Mouse (Mus musculus): Measurements from ENCODE around the gene Ube2q2.

Ube2q2 gene

GRCm38 (mm10) chr9:55174235-55174634 lies 25.6 kb downstream of the Ube2q2 start:
- no peak for DNase-seq

GRCm38 (mm10) chr9:55195876-55196275 lies 47.2 kb downstream of the Ube2q2 start:
- DNase-seq = no peak

- DNase-seq = no peak
These were observed 49.6 kb downstream of the Ube2q2 start for GRCm38 (mm10) chr9:55198260-55198659.

DNA sequence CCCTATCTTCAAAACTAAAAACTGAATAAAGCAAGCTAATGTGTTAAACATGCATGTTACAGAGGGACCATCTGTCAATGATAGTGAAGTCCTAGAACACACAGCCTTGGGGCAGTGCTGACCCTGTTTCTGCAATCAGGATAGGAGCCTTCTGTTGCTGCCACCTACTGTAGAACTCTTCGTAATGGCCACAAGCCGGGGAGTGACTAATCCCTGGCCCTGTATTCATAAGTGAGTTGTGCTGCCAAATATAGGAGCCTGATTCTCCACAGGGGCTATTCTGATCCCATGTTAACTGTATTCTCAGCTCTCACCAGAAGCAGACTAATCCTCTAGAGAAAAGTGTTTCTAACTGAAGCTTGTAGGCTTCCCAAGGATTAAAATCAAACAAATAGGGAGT lies 50.7 kb downstream of the Ube2q2 start:
- no peak for DNase-seq

GRCm38 (mm10) chr9:55208458-55208789 lies 59.8 kb downstream of the Ube2q2 start:
- DNase-seq = peak in 1 of 2 experiments; percentile 4

GRCm38 (mm10) chr9:55208790-55209481 lies 60.3 kb downstream of the Ube2q2 start, which contains the start of gene Fbxo22:
Fbxo22 (plus strand) TSS chr9:55208925.
- DNase-seq = peak; percentile 91 to 95

- no peak for DNase-seq
These were observed 63.0 kb downstream of the Ube2q2 start for GRCm38 (mm10) chr9:55211611-55212010.

DNA sequence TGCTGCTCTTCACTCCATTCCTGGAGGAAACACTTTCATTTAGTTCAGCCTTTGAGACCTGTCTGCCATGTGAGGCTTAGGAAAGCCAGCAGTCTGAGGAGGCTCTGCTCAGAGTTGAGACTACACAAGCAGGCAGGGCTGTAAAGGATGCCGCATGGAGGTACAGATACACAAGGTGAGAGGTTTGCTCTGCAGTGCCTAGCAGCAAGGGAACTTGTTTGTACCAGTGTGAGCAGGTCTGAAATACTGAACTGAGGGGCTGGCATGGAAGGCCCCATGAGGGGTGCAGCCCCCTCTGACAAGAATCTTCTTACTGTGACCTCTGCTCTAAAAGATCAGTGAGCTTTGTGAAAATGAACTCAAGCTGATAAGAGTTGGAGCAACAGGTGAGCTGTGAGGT lies 64.7 kb downstream of the Ube2q2 start:
- no peak for DNase-seq

GRCm38 (mm10) chr9:55215056-55215455 lies 66.4 kb downstream of the Ube2q2 start:
- DNase-seq = peak in 1 of 2 experiments; percentile 15

DNA sequence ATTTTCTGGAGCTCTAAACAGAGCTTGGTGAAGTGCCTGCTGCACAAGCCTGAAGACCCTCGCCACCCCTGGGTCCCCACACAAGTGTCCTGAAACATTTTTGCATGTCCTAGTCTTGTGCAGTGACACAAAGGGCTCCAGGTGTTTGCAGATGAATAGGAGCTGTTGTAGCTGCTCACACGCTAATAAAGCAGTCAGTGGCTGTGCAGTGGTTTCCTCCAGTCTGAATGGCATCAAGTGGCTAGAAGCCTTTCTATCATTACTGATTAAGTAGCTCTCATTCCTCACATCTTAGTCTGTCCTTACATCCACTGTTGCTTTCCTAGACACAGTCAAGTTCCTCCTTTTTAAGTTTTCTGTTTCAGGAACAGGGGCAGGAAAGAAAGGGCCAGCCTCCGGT lies 67.0 kb downstream of the Ube2q2 start:
- no peak for DNase-seq

GRCm38 (mm10) chr9:55216078-55216477 lies 67.4 kb downstream of the Ube2q2 start:
- no peak for DNase-seq

DNA sequence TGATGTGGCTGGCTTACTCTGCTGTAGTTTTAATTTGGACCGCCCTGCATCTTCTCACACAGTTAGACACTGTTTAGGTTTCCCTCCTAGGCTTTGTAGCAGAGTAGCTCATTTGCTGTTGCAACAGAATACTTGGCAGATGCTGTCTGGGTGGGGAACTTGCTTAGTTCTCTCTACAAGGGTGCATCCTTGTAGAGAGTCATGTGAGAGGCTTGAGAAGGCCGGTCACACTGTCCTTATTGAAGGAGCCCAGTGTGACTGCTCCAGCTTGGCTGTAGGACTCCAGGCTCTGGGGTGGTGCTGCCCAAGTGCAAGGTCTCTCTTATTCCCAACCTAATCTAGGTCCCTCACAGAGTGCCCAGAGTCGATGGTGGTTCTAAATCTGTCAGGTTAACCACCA lies 68.7 kb downstream of the Ube2q2 start:
- no peak for DNase-seq

DNA sequence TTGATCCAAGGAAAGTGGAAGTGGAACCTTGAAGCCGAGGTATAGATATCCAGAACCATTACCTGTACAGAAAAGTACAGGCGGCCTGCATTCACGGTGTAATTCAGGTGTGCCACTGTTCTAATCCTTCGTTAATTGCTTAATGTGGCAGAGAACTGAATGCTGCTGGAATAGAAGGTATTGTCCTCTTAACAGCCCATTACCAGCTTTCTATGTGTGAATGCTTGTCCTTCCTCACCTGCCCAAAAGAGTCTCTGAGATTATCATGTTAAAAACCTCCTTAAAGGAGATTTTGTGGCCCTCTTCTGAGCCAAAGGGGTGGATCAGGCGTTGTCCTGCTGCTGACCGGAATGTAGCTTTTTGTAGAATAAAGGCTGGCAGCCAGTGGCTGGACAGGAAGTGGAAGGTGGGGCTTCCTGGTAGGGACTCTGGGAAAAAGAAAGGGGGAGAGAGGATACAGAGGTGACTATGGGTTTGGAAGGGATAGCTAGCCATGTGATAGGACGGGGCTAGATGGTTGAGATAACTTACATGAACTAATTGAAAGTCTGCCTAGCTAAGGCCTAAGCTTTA lies 76.6 kb downstream of the Ube2q2 start:
- no peak for DNase-seq

DNA sequence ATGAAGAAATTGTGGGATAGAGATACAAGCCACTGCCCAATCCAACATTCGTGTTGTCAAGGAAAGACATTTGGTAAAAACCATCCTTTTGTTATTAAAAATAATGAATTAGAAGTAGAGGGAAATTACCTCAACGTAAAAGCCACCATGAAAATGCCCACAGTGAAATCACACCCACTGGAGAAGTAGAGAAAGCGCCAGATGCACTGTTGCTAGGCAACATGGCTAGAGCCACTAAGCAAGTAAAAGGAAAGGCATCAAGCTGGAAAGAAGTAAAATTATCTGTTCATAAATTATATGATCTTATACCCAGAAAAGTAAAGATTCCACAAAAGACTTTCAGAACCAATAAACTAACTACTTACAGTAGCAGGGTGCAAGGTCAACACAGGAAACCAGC lies 77.6 kb downstream of the Ube2q2 start:
- DNase-seq = no peak

- DNase-seq = no peak
These were observed 79.5 kb downstream of the Ube2q2 start for GRCm38 (mm10) chr9:55228149-55228548.

GRCm38 (mm10) chr9:55229010-55229409 lies 80.4 kb downstream of the Ube2q2 start:
- DNase-seq = no peak

- peak; percentile 14 to 32 for DNase-seq
These were observed 82.9 kb downstream of the Ube2q2 start for GRCm38 (mm10) chr9:55231544-55231943.

- DNase-seq = no peak
These were observed 83.5 kb downstream of the Ube2q2 start for GRCm38 (mm10) chr9:55232110-55232509.

DNA sequence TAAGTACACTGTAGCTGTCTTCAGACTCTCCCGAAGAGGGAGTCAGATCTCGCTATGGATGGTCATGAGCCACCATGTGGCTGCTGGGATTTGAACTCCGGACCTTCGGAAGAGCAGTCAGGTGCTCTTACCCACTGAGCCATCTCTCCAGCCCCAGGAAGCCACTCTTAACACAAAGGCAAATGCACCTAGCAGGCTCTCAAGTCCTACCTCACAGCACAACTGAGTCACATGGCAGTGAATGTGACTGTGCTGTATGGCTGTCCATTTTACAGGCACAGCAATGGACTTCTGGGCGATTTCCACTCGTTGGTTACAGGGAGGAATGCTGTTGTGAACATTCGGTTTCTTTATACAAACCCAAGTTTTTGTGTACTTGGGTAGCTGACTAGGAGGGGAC lies 83.9 kb downstream of the Ube2q2 start:
- DNase-seq = no peak

DNA sequence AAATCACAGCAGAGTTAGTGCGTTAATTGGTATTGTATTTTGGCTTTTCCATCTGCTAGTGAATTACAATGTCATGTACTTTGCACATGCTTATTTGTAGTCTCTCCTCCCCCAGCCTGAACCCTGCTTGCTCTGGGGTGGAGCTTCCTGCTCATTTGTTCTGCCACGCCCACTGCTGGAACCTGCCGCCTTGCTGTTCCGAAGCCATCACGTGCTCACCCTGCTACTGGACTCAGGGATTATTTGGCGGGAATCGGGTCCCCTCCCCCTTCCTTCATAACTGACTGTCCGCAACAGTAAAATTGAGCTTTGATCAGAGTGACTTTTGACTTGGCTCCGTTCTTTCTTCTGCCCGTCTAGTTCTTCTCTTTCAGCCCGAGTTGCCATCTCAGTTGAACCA lies 84.4 kb downstream of the Ube2q2 start:
- peak in 1 of 2 experiments; percentile 32 for DNase-seq

GRCm38 (mm10) chr9:55236235-55237165 lies 87.8 kb downstream of the Ube2q2 start:
- DNase-seq = peak in 1 of 2 experiments; percentile 20

DNA sequence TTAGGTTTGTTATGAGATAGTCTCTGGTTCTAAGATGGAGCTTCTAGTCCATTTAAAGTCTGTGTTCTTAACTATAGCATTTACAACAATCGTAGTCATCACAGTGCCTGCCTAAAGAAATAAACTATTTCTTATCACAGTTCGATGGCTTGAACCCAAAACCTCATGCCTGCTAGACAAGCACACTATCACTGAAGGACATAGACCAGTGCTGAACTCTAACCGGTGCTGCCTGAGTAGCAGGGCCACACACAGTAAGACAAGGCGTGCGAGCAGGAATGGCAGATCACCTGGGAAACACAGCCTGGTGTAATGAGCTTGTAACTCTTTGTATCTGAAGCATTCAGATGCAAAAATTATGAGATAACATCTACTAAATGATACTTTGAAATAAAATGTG lies 92.2 kb downstream of the Ube2q2 start:
- DNase-seq = no peak

DNA sequence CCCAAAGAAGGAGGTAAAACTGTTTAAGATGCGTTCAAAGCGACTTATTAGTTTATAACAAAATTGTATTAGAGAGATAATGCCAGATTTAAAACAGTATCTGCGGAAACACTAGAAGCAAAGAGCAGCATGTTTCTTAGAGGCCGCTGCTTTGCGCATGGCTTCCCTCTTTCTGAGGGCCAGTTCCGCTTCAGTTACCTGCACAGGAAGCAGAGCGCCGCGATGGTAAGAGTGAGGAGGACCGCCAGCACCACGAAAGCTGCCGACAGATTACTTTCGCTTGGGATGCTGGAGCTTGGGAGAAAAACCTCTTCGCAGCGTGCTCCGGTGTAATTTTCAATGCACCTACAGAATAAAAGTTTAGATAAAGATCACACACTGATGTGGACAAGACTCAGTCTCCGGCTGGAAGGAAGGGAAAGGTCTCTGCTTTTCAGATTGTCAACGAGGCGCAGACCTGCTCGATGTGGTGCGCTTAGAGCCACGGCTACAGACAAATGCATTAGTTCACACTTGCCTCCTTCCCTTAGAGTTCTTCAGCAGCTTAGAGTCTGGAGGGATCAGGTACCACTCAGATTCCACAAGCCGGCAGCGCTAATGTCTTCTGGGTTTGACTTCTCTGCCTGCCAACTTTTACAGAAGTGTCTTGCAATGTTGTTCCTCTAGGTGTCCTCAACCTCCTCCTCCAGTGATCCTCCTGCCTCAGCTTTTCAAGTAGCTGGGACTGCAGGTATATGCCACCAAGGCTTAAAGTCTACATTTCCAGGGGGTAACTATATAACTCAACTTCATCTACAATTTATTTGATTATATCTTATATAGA lies 93.4 kb downstream of the Ube2q2 start:
- peak; percentile 21 to 56 for DNase-seq
